ENCODE assay signal across 9 mouse cellular contexts in the genomic region with DNA sequence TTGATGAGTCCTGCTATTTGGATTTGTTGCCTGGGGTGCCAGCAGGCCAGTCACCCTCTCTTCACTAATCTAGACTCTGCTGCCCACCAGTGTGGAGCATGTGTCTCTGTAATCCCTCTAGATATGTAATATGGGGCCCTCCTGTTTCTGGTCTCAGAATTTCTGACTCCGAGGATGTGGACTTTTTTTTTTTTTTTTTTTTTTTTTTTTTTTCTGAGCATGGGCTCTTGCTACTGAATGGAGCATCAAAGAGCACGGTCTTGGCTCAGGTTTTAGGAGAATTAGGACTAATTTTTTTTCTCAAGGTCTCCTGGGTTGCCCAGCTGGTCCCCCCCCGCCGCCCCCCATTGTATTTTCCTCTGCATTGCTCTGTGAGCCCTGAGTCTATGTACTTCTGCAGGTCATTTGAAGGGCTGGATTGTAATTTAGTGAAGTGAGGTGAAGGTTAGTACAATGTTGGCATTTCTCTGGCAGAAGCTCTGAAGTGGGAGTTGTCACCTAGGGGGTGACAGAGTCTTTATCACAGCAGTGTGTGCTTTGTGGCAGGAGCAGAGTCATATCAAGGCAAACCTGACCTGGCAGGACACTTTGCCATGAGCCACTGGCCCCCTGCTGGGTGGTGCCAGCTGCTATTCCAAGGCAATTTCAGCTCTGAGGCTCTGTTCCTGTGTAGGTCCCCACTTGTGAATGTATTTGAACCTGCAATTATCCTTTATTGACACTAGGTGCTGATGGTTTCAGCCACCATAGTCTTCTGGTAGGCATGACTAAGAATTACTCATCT. TPM values are rescaled to one million over a fixed set of nuclear protein-coding genes. Genes with fewer than 3 reads are reported as not detected.
DNase-seq lines count a peak whose midpoint lies in the region; ATAC-seq lines count a peak whose summit lies in the region.
"Had no signal": no experiment of that assay in that cellular context is flagged by ENCODE, and none has a peak within 500 bp of the region (broad histone marks: within the 10 kb centered on the region; RNA-seq: fewer than 3 reads in every experiment).

No protein-coding gene starts in this region.

- H3K27me3 ChIP-seq in lung, embryonic 15.5 days, result no peaks in the 10 kb centered on the region
- no peaks in the 10 kb centered on the region for H3K27me3 ChIP-seq in forebrain, embryonic 16.5 days (replicated peaks; ENCODE audit: control insufficient read depth, insufficient read depth, low read length)
- no peaks in the 10 kb centered on the region for H3K27me3 ChIP-seq in intestine, embryonic 15.5 days (replicated peaks)
- H3K27me3 ChIP-seq in stomach, embryonic 15.5 days (replicated peaks), result no peaks in the 10 kb centered on the region

- DNase-seq in lung, postnatal 25 days (ENCODE audit: low spot score), result no peak
- no peak for DNase-seq in embryo, embryonic 9.5 days (ENCODE audit: extremely low spot score)
- DNase-seq in layer of hippocampus, adult 8-10 months (ENCODE audit: low spot score in 2 of 2), result no peak
- DNase-seq: kidney, adult 9 months; thymus, postnatal 14 days had no signal

- no peak overlapping the region for H3K4me3 ChIP-seq in lung, embryonic 15.5 days
- H3K4me3 ChIP-seq in forebrain, embryonic 16.5 days (replicated peaks; ENCODE audit: low read length), result peak overlapping the region; percentile 52
- H3K4me3 ChIP-seq in intestine, embryonic 15.5 days (replicated peaks), result no peak overlapping the region
- H3K4me3 ChIP-seq in stomach, embryonic 15.5 days (replicated peaks), result no peak overlapping the region

- no peaks in the 10 kb centered on the region for H3K9me3 ChIP-seq in lung, embryonic 15.5 days
- H3K9me3 ChIP-seq in forebrain, embryonic 16.5 days (ENCODE audit: control insufficient read depth, low read length), result peaks cover 3% of the 10 kb centered on the region; the same call in 1 of the 2 replicates
- no peaks in the 10 kb centered on the region for H3K9me3 ChIP-seq in intestine, embryonic 15.5 days
- H3K9me3 ChIP-seq in stomach, embryonic 15.5 days, result no peaks in the 10 kb centered on the region

- H3K27ac ChIP-seq in lung, embryonic 15.5 days, result no peak overlapping the region
- no peak overlapping the region for H3K27ac ChIP-seq in forebrain, embryonic 16.5 days (ENCODE audit: low read length)
- no peak overlapping the region for H3K27ac ChIP-seq in intestine, embryonic 15.5 days
- no peak overlapping the region for H3K27ac ChIP-seq in stomach, embryonic 15.5 days

- no peaks in the 10 kb centered on the region for H3K36me3 ChIP-seq in lung, embryonic 15.5 days
- no peaks in the 10 kb centered on the region for H3K36me3 ChIP-seq in forebrain, embryonic 16.5 days (ENCODE audit: control insufficient read depth, insufficient read depth)
- no peaks in the 10 kb centered on the region for H3K36me3 ChIP-seq in intestine, embryonic 15.5 days
- no peaks in the 10 kb centered on the region for H3K36me3 ChIP-seq in stomach, embryonic 15.5 days

- no peak overlapping the region for H3K9ac ChIP-seq in lung, embryonic 15.5 days
- H3K9ac ChIP-seq in forebrain, embryonic 16.5 days (replicated peaks; ENCODE audit: low read depth, low read length), result no peak overlapping the region
- no peak overlapping the region for H3K9ac ChIP-seq in intestine, embryonic 15.5 days
- H3K9ac ChIP-seq in stomach, embryonic 15.5 days, result no peak overlapping the region

- WGBS in lung, embryonic 15.5 days, result 58% methylated on average over 4 of the region's 4 CpGs
- WGBS in forebrain, embryonic 16.5 days, result 53% methylated on average over 4 of the region's 4 CpGs
- WGBS in intestine, embryonic 15.5 days, result 63% methylated on average over 4 of the region's 4 CpGs
- 64% methylated on average over 4 of the region's 4 CpGs for WGBS in stomach, embryonic 15.5 days

- H3K4me2 ChIP-seq in lung, embryonic 15.5 days, result peak overlapping the region; percentile 85
- H3K4me2 ChIP-seq in forebrain, embryonic 16.5 days (ENCODE audit: low read length), result peak overlapping the region; percentile 88
- H3K4me2 ChIP-seq in intestine, embryonic 15.5 days (replicated peaks), result peak overlapping the region; percentile 94
- H3K4me2 ChIP-seq in stomach, embryonic 15.5 days, result peak overlapping the region; percentile 98

- no peak for ATAC-seq in lung, embryonic 15.5 days (ENCODE audit: borderline replicate concordance, extremely low read depth, low FRiP score, low TSS enrichment)
- ATAC-seq in forebrain, embryonic 16.5 days, result no peak
- ATAC-seq in intestine, embryonic 15.5 days, result no peak
- no peak for ATAC-seq in stomach, embryonic 15.5 days (ENCODE audit: insufficient read depth, low FRiP score, low read depth)

- peaks cover 26% of the 10 kb centered on the region for H3K4me1 ChIP-seq in lung, embryonic 15.5 days
- peaks cover 27% of the 10 kb centered on the region for H3K4me1 ChIP-seq in forebrain, embryonic 16.5 days (replicated peaks; ENCODE audit: control insufficient read depth, insufficient read depth, low read length)
- H3K4me1 ChIP-seq in intestine, embryonic 15.5 days (replicated peaks), result peaks cover 4% of the 10 kb centered on the region; the same call in 1 of the 2 replicates
- H3K4me1 ChIP-seq in stomach, embryonic 15.5 days, result peaks cover 6% of the 10 kb centered on the region; the same call in 1 of the 2 replicates

RNA-seq across cellular contexts. Expression of gene Adamts7, which starts 2.0 kb away (rescaled TPM):
- polyA plus RNA-seq in lung, embryonic 15.5 days (2015; fragmentation: Nextera tagmentation; extraction: Ambion mirVana), result 20.9 and 21.5 TPM in 2 replicates
- 14.0 and 14.1 TPM in 2 replicates for polyA plus RNA-seq in forebrain, embryonic 16.5 days (2015; fragmentation: Nextera tagmentation; extraction: Ambion mirVana)
- 13.6 and 14.1 TPM in 2 replicates for polyA plus RNA-seq in intestine, embryonic 15.5 days (2015; fragmentation: Nextera tagmentation; extraction: Ambion mirVana)
- 13.1 and 15.5 TPM in 2 replicates for polyA plus RNA-seq in stomach, embryonic 15.5 days (2015; fragmentation: Nextera tagmentation; extraction: Ambion mirVana)
- total RNA-seq in layer of hippocampus, adult 8-10 months (2022), result under 1 TPM; 0.31 to 0.81 (median 0.42) TPM

RNA-seq across cellular contexts. Expression of gene Morf4l1, which starts 50.3 kb away (rescaled TPM):
- 397 and 406 TPM in 2 replicates for polyA plus RNA-seq in lung, embryonic 15.5 days (2015; fragmentation: Nextera tagmentation; extraction: Ambion mirVana)
- 520 and 524 TPM in 2 replicates for polyA plus RNA-seq in forebrain, embryonic 16.5 days (2015; fragmentation: Nextera tagmentation; extraction: Ambion mirVana)
- polyA plus RNA-seq in intestine, embryonic 15.5 days (2015; fragmentation: Nextera tagmentation; extraction: Ambion mirVana), result 315 and 344 TPM in 2 replicates
- polyA plus RNA-seq in stomach, embryonic 15.5 days (2015; fragmentation: Nextera tagmentation; extraction: Ambion mirVana), result 362 and 379 TPM in 2 replicates
- 100 to 1,000 TPM; 417 to 460 (median 434) TPM for total RNA-seq in layer of hippocampus, adult 8-10 months (2022)
